10 mouse cellular contexts compared by ENCODE assay signal in the genomic region with DNA sequence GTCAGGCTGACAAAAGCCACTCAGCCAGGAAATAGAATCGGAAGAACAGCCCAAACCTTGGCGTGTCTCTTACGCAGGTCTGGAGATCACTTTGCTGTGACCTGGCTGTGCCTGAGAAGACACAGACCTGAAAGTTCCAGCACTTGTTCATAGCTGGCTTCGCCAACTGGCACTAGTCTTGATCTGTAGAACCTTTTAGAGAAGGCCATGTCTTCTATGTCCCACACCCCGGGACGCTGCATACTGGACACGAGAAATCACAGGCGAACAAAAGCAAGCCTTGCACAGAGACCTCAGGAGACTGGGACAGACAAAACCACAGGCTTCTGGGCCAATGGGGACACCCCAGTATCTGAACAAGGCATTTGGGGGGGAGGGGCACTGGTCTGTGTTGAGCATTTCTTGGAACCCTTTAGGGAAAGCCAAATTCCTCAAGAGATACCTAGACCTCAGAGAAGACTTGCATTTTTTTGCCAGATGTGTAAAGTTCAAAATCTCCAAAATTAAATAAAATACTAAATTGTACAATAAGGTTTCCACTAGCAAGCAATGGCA. TPM values are rescaled to one million over a fixed set of nuclear protein-coding genes. Genes with fewer than 3 reads are reported as not detected.
DNase-seq lines count a peak whose midpoint lies in the region; ATAC-seq and TF ChIP-seq lines count a peak whose summit lies in the region.
"Had no signal": no experiment of that assay in that cellular context is flagged by ENCODE, and none has a peak within 500 bp of the region (broad histone marks: within the 10 kb centered on the region; RNA-seq: fewer than 3 reads in every experiment).

No protein-coding gene starts in this region.

- no peak for TF ChIP-seq CTCF in heart, adult 2 months (IDR thresholded peaks at IDR 0.05)

- H3K4me2 ChIP-seq in intestine, embryonic 15.5 days (replicated peaks): peak overlapping the region; percentile 93; the same call in 1 of the 2 replicates
- no peak overlapping the region for H3K4me2 ChIP-seq in intestine, embryonic 16.5 days (ENCODE audit: low read depth, low read length)
- peak overlapping the region; percentile 68 for H3K4me2 ChIP-seq in embryonic facial prominence, embryonic 12.5 days (replicated peaks)
- H3K4me2 ChIP-seq in hindbrain, embryonic 12.5 days (replicated peaks): peak overlapping the region; percentile 60
- H3K4me2 ChIP-seq in midbrain, embryonic 15.5 days: peak overlapping the region; percentile 66

- no peak overlapping the region for H3K4me3 ChIP-seq in intestine, embryonic 15.5 days (replicated peaks)
- no peak overlapping the region for H3K4me3 ChIP-seq in intestine, embryonic 16.5 days (ENCODE audit: low read length)
- H3K4me3 ChIP-seq in embryonic facial prominence, embryonic 12.5 days: no peak overlapping the region
- peak overlapping the region; percentile 44 for H3K4me3 ChIP-seq in hindbrain, embryonic 12.5 days
- H3K4me3 ChIP-seq in midbrain, embryonic 15.5 days: peak overlapping the region; percentile 48
- no peak overlapping the region for H3K4me3 ChIP-seq in heart, adult 2 months

- 86% methylated on average over 8 of the region's 8 CpGs for WGBS in intestine, embryonic 15.5 days
- WGBS in intestine, embryonic 16.5 days: 79% methylated on average over 8 of the region's 8 CpGs
- WGBS in embryonic facial prominence, embryonic 12.5 days: 85% methylated on average over 8 of the region's 8 CpGs
- 46% methylated on average over 8 of the region's 8 CpGs for WGBS in hindbrain, embryonic 12.5 days
- WGBS in midbrain, embryonic 15.5 days: 33% methylated on average over 8 of the region's 8 CpGs
- WGBS in heart, adult 2 months: 86% methylated on average over 8 of the region's 8 CpGs

- H3K9ac ChIP-seq in intestine, embryonic 15.5 days: no peak overlapping the region
- no peak overlapping the region for H3K9ac ChIP-seq in intestine, embryonic 16.5 days (ENCODE audit: low read depth, low read length)
- H3K9ac ChIP-seq in embryonic facial prominence, embryonic 12.5 days: no peak overlapping the region
- peak overlapping the region; percentile 67; the same call in 1 of the 2 replicates for H3K9ac ChIP-seq in hindbrain, embryonic 12.5 days
- peak overlapping the region; percentile 50 for H3K9ac ChIP-seq in midbrain, embryonic 15.5 days
- H3K9ac ChIP-seq in heart, adult 2 months (ENCODE audit: low read depth, low read length): no peak overlapping the region
- H3K9ac ChIP-seq: liver, embryonic 13.5 days had no signal

- no peak overlapping the region for H3K27ac ChIP-seq in intestine, embryonic 15.5 days
- no peak overlapping the region for H3K27ac ChIP-seq in intestine, embryonic 16.5 days (ENCODE audit: low read length)
- H3K27ac ChIP-seq in embryonic facial prominence, embryonic 12.5 days: no peak overlapping the region
- H3K27ac ChIP-seq in hindbrain, embryonic 12.5 days: peak overlapping the region; percentile 89
- peak overlapping the region; percentile 83 for H3K27ac ChIP-seq in midbrain, embryonic 15.5 days
- no peak overlapping the region for H3K27ac ChIP-seq in heart, adult 2 months
- H3K27ac ChIP-seq: liver, embryonic 13.5 days had no signal

- no peaks in the 10 kb centered on the region for H3K36me3 ChIP-seq in intestine, embryonic 15.5 days
- no peaks in the 10 kb centered on the region for H3K36me3 ChIP-seq in intestine, embryonic 16.5 days (ENCODE audit: control insufficient read depth, insufficient read depth, low read length)
- H3K36me3 ChIP-seq in embryonic facial prominence, embryonic 12.5 days: no peaks in the 10 kb centered on the region
- H3K36me3 ChIP-seq in hindbrain, embryonic 12.5 days: 0 out of 2 replicates have a peak, but pooled peaks cover 7% of the 10 kb centered on the region
- H3K36me3 ChIP-seq in midbrain, embryonic 15.5 days (replicated peaks): no peaks in the 10 kb centered on the region
- H3K36me3 ChIP-seq in heart, adult 2 months (ENCODE audit: control insufficient read depth, insufficient read depth, low read length): no peaks in the 10 kb centered on the region
- H3K36me3 ChIP-seq: liver, embryonic 13.5 days had no signal

- TF ChIP-seq EP300 in heart, adult 2 months (IDR thresholded peaks at IDR 0.05; ENCODE audit: insufficient read depth, low read depth, low read length): no peak

- no peak for TF ChIP-seq POLR2A in heart, adult 2 months (IDR thresholded peaks at IDR 0.05; ENCODE audit: insufficient read depth, low read depth, low read length)

- H3K9me3 ChIP-seq in intestine, embryonic 15.5 days: no peaks in the 10 kb centered on the region
- peaks cover 3% of the 10 kb centered on the region; the same call in 1 of the 2 replicates for H3K9me3 ChIP-seq in intestine, embryonic 16.5 days (ENCODE audit: control insufficient read depth, low read length)
- H3K9me3 ChIP-seq in embryonic facial prominence, embryonic 12.5 days: no peaks in the 10 kb centered on the region
- no peaks in the 10 kb centered on the region for H3K9me3 ChIP-seq in hindbrain, embryonic 12.5 days (replicated peaks)
- no peaks in the 10 kb centered on the region for H3K9me3 ChIP-seq in midbrain, embryonic 15.5 days

- no peaks in the 10 kb centered on the region for H3K79me2 ChIP-seq in heart, adult 2 months (replicated peaks; ENCODE audit: control insufficient read depth, insufficient read depth, low read length)

- no peak for ATAC-seq in intestine, embryonic 15.5 days
- ATAC-seq in intestine, embryonic 16.5 days: no peak
- no peak for ATAC-seq in embryonic facial prominence, embryonic 12.5 days (ENCODE audit: insufficient number of reproducible peaks, insufficient read depth, low FRiP score, low TSS enrichment)
- ATAC-seq in hindbrain, embryonic 12.5 days (ENCODE audit: low FRiP score): no peak
- no peak for ATAC-seq in midbrain, embryonic 15.5 days (replicated peaks)

- DNase-seq in thymus, postnatal 14 days: no peak
- no peak for DNase-seq in urinary bladder, postnatal 4 days (ENCODE audit: low spot score in 2 of 2)
- DNase-seq in heart, adult 2 months: no peak
- DNase-seq: gastrocnemius, postnatal 36 days; liver, embryonic 13.5 days had no signal

- H3K27me3 ChIP-seq in intestine, embryonic 15.5 days (replicated peaks): peaks cover 24% of the 10 kb centered on the region; the same call in 1 of the 2 replicates
- H3K27me3 ChIP-seq in intestine, embryonic 16.5 days (replicated peaks; ENCODE audit: control insufficient read depth, insufficient read depth, low read length): peaks cover 14% of the 10 kb centered on the region; the same call in 1 of the 2 replicates
- peaks cover 38% of the 10 kb centered on the region for H3K27me3 ChIP-seq in embryonic facial prominence, embryonic 12.5 days
- H3K27me3 ChIP-seq in hindbrain, embryonic 12.5 days: peaks cover 3% of the 10 kb centered on the region; the same call in 1 of the 2 replicates
- no peaks in the 10 kb centered on the region for H3K27me3 ChIP-seq in midbrain, embryonic 15.5 days (replicated peaks)
- peaks cover 2% of the 10 kb centered on the region for H3K27me3 ChIP-seq in heart, adult 2 months (ENCODE audit: control insufficient read depth, insufficient read depth, low read length)

- H3K4me1 ChIP-seq in intestine, embryonic 15.5 days (replicated peaks): peaks cover 16% of the 10 kb centered on the region
- H3K4me1 ChIP-seq in intestine, embryonic 16.5 days (ENCODE audit: control insufficient read depth, insufficient read depth, low read length): peaks cover 17% of the 10 kb centered on the region
- H3K4me1 ChIP-seq in embryonic facial prominence, embryonic 12.5 days: peaks cover 17% of the 10 kb centered on the region
- peaks cover 46% of the 10 kb centered on the region for H3K4me1 ChIP-seq in hindbrain, embryonic 12.5 days
- peaks cover 47% of the 10 kb centered on the region for H3K4me1 ChIP-seq in midbrain, embryonic 15.5 days
- H3K4me1 ChIP-seq in heart, adult 2 months (ENCODE audit: control insufficient read depth, insufficient read depth, low read length): peaks cover 1% of the 10 kb centered on the region; the same call in 1 of the 2 replicates

- intact Hi-C loops in heart, adult 2 months (cut with DNase I): loop anchor here (2.0 kb wide), 1 partner anchor 129 kb away; a partner anchor contains a TSS

RNA-seq across cellular contexts. Expression of a gene that starts 3.2 kb away (rescaled TPM):
- polyA plus RNA-seq in intestine, embryonic 15.5 days (2015; fragmentation: Nextera tagmentation; extraction: Ambion mirVana): 50.1 and 57.2 TPM in 2 replicates
- 57.0 and 57.5 TPM in 2 replicates for polyA plus RNA-seq in intestine, embryonic 16.5 days (2015; fragmentation: Nextera tagmentation; extraction: Ambion mirVana)
- 38.2 and 39.2 TPM in 2 replicates for polyA plus RNA-seq in embryonic facial prominence, embryonic 12.5 days (2016; fragmentation: Nextera tagmentation; extraction: Ambion mirVana)
- polyA plus RNA-seq in hindbrain, embryonic 12.5 days (2016; fragmentation: Nextera tagmentation; extraction: Ambion mirVana): 121 and 125 TPM in 2 replicates
- 158 and 159 TPM in 2 replicates for polyA plus RNA-seq in midbrain, embryonic 15.5 days (2015; fragmentation: Nextera tagmentation; extraction: Ambion mirVana)
- 1 to 10 TPM; 4.7 to 5.2 TPM for total RNA-seq in heart, adult 2 months (2021)
- 5.7 and 5.8 TPM in 2 replicates for polyA plus RNA-seq in heart, adult 2 months (2012; rRNA removed)

Comparison
In these comparisons a context has a peak if more than half of its experiments do, and no peak if none do; other contexts are left out.
1. H3K27ac ChIP-seq: peak in hindbrain, embryonic 12.5 days (single experiment) and midbrain, embryonic 15.5 days (single experiment); none in intestine, embryonic 15.5 days (single experiment), intestine, embryonic 16.5 days (single experiment), embryonic facial prominence, embryonic 12.5 days (single experiment) and heart, adult 2 months (single experiment).
2. H3K4me3 ChIP-seq: peak in hindbrain, embryonic 12.5 days (single experiment) and midbrain, embryonic 15.5 days (single experiment); none in intestine, embryonic 15.5 days (single experiment), intestine, embryonic 16.5 days (single experiment), embryonic facial prominence, embryonic 12.5 days (single experiment) and heart, adult 2 months (single experiment).
3. H3K9ac ChIP-seq: peak in hindbrain, embryonic 12.5 days (single experiment) and midbrain, embryonic 15.5 days (single experiment); none in intestine, embryonic 15.5 days (single experiment), intestine, embryonic 16.5 days (single experiment), embryonic facial prominence, embryonic 12.5 days (single experiment) and heart, adult 2 months (single experiment).